Mouse (Mus musculus) megakaryocyte, embryonic 14.5 days (primary cell): ENCODE data around the gene Mt1. TPM values are rescaled to one million over a fixed set of nuclear protein-coding genes. Genes with fewer than 3 reads are reported as not detected.
A peak's percentile ranks its signal among the peaks of the same experiment; 100 is the strongest.

Source experiments
- H3K27me3 ChIP-seq: replicated peaks from 2 replicates; pipeline ENCODE3; 2012; ENCODE audit warnings: inconsistent platforms
- H3K36me3 ChIP-seq: replicated peaks from 2 replicates; pipeline ENCODE3; 2012; ENCODE audit warnings: low read length, inconsistent platforms, mixed read lengths
- H3K4me1 ChIP-seq: 2 replicates; pipeline ENCODE4 v1.6.1; 2012; ENCODE audit warnings: inconsistent platforms
- H3K4me3 ChIP-seq: replicated peaks from 2 replicates; pipeline ENCODE3; 2012; ENCODE audit warnings: moderate library complexity, mild to moderate bottlenecking, inconsistent platforms
- H3K9me3 ChIP-seq: 2 replicates; pipeline ENCODE4 v1.6.1; 2012; ENCODE audit warnings: inconsistent platforms
- FLI1 ChIP-seq: IDR thresholded peaks from 2 replicates; pipeline ENCODE4 v1.6.1; 2012; ENCODE audit warnings: low read length, inconsistent platforms, mixed read lengths
- GATA1 ChIP-seq: IDR thresholded peaks from 3 replicates; pipeline ENCODE4 v1.6.1; 2012; ENCODE audit warnings: mixed read lengths, low read length, inconsistent platforms, borderline replicate concordance
- polyA plus RNA-seq: library from polyadenylated mRNA; stranded (reverse); fragments of >175 nt; gene quantifications from 2 replicates; pipeline ENCODE4 v1.2.3, GENCODE M21; 2012; ENCODE audit warnings: low replicate concordance; ENCODE audit not compliant: insufficient read depth

Gene Mt1
- polyA plus RNA-seq, 1 experiment, result 878 TPM

DNA sequence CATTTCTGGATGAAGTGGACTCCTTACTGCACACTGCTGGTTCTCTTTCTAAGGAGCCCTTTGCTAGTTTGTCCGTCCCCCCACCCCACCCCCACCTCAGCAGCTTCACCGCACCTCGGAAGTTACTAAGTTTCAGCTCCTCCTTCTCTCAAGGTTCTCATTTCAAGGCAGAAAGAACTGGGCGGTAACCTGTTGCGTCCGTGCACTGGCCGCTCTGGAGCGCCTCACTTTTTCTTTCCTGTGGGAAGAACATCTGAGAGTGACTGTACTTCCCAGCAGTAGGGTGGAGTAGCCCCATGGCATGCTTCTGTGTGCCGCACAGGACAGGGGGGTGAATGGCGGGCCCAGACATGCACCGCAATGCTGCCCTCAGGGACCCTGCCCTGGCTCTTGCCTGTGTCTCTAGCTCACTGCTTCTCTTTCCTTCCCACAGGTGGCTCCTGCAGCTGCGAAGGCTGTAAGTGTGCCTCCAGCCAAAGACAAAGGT is 5.5 kb downstream of the Mt1 start:
- H3K4me3 ChIP-seq, result no peak overlapping the region
- peaks cover 71% of the 10 kb centered on the region for H3K4me1 ChIP-seq
- no peaks in the 10 kb centered on the region for H3K9me3 ChIP-seq
- H3K36me3 ChIP-seq, result peaks cover 7% of the 10 kb centered on the region
- TF ChIP-seq GATA1, result no peak
- no peak for TF ChIP-seq FLI1
- H3K27me3 ChIP-seq, result peaks cover 30% of the 10 kb centered on the region

DNA sequence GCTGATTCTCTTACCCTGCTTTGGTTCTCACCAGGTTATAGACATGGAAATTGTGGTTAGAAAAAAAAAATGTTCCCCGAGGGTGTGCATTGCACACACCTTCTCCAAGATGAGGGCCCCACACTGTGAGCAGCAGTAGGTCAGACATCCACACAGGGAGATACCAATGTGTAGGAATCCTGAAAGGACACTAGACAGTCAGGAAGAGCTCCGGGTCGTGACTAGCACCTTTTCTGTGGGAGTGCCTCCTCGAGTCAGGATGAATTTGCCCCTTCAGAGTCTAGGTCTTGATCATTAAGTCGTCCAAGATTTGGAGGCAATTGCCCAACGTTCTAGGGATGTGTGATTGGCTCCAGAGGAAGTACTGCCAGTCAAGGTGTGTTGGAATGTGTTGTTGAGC is 6.9 kb downstream of the Mt1 start:
- TF ChIP-seq FLI1, result no peak
- TF ChIP-seq GATA1, result no peak
- H3K36me3 ChIP-seq, result no peaks in the 10 kb centered on the region
- no peak overlapping the region for H3K4me3 ChIP-seq
- H3K27me3 ChIP-seq, result peaks cover 33% of the 10 kb centered on the region
- no peaks in the 10 kb centered on the region for H3K9me3 ChIP-seq
- H3K4me1 ChIP-seq, result peaks cover 71% of the 10 kb centered on the region

DNA sequence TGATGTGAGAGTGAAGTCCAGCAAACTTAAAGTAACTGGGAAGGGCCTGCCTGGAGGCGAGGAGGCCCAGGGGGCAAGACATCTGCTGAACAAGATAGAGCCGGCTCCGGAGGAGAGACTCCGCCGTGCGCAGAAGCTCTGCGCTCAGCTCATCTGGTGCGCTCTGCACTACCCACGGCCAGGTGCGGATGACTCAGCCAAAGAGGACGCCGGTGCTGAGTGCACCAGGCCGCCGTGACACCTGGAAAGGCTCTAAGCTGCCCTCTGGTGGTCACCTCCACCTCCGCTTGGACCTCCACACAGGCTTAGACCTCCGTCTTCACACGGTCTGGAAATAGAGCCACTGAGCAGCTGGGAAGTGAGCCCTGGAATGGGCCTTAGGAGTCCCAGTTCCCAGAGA is 7.7 kb downstream of the Mt1 start:
- Histone ChIP-seq H3K4me3 (peak overlapping the region; percentile 74), H3K4me1 (peaks cover 77% of the 10 kb centered on the region), H3K27me3 (peaks cover 33% of the 10 kb centered on the region), H3K36me3 (no peaks in the 10 kb centered on the region), H3K9me3 (no peaks in the 10 kb centered on the region)
- TF ChIP-seq GATA1 (no peak), FLI1 (no peak)

DNA sequence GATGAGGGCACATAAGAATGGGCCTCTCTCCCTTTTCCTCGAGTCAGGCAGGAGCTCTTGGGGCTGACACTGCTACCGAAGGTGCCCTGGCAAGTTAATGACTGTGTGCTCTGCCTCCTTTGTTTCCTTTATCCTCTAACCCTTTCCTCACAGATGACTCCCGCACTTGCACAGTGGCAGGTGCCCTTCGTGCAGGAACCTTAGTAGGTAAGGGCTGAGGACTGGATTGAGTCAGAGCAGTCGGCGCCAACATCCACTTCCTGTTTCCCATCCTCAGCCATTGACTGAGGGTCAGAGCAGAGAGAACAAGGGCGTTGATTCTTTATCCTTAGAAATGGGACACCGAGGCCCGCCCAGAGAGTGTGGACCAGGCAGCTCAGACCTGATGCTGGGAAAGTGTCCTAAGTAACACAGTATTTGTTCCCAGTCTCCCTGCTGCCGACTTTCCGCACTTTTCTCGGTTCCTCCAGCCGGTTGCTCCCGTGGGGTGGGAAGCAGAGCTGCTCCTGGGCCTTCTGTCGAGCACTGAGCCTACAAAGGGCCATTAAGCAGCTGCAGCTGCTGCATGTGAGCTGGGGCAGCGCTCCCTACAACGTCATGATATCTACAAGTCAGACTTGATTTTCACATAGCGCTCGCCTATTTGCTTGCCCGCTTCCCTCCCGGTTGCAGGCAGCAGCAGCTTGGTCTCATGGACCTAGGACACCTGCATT is 8.6 kb downstream of the Mt1 start:
- Histone ChIP-seq H3K4me1 (peaks cover 73% of the 10 kb centered on the region), H3K27me3 (peaks cover 33% of the 10 kb centered on the region), H3K9me3 (no peaks in the 10 kb centered on the region), H3K36me3 (no peaks in the 10 kb centered on the region), H3K4me3 (peak overlapping the region; percentile 54)
- TF ChIP-seq GATA1 (no peak), FLI1 (no peak)

DNA sequence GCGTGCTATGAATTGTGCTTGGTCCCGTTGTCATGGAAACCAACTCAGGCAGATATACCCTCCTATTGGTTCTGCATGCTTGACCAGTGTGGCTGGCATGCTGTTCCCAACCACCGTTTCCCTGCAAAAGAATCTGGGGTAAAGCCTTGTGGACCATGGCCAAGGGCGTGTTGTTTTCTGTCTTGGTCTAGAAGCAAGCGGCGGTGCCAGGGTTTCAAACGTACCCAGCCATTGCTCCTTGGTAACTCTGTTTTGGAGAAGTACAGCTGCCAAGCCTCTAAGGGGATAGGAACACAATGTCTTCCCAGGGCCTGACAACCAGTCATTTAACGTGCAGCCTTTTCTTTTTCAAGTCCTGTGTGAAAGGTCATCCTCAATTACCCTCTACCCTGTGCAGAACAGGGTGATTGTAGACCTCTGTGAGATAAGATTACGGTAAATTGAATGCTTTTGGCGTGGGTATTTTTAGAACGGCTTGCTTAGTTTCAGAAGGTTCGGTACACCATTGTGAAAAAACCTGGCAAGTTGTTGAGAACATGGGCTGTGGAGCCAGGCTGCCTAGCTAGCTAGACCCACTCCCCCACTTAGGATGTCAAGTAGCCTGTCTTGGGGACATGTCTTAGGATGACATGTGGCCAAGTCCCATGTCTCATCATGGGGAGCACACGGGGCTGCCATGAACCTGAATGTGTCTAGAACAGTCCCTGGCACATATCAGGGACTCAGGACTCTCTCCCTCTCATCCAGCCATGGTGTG is 10.6 kb downstream of the Mt1 start:
- Histone ChIP-seq H3K4me3 (peak overlapping the region; percentile 14), H3K36me3 (no peaks in the 10 kb centered on the region), H3K27me3 (peaks cover 34% of the 10 kb centered on the region), H3K9me3 (no peaks in the 10 kb centered on the region), H3K4me1 (peaks cover 53% of the 10 kb centered on the region)
- no peak for TF ChIP-seq GATA1
- TF ChIP-seq FLI1, result no peak

DNA sequence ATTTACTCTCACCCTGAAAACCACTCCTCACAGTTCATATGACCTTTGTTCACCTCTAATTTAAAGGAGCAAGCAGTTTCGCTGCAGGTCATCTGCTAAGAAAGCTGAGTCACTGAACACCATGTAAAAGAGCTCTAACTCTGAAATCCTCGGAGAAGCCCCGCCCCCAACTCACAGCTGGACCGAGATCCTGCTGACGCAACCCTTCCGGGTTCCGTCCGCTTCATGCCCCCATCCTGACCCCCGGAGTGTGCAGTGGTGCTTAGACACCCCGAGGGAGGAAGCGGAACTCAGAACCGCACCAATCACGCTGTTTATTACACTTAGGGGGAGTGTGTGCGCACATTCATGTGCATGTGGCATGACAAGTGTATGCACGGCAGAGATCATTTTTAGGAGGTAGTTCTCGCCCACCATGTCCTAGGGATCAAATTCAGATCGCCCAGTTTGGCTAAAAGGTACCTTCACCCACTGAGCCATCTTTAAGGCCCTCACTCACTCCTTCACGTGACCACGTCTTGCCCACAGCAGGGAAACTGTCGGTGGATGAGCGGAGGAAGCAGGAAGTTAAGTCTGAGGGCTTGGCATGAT is 12.3 kb downstream of the Mt1 start:
- Histone ChIP-seq H3K36me3 (no peaks in the 10 kb centered on the region), H3K9me3 (no peaks in the 10 kb centered on the region), H3K27me3 (peaks cover 27% of the 10 kb centered on the region), H3K4me3 (peak overlapping the region; percentile 89), H3K4me1 (peaks cover 45% of the 10 kb centered on the region)
- no peak for TF ChIP-seq FLI1
- TF ChIP-seq GATA1, result no peak

DNA sequence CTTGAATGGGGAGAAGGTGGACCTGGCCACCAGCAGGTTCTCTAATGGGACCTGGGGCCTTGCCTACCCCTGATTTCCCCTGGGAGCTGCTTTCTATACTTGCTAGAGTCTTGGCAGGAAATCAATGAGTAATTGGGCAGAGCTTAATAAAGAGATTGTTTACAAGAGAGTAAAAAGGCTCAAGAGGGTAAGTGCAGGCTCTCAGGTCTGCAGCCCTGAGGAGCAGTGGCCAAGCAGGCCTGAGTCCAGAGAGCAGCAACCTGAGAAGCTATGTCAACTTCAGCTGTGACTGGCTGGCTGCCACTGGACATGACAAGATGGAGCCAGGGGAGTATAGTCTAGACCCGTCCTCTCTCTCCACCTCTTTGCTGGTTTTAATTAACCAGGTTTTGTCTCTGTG is 14.0 kb downstream of the Mt1 start:
- no peaks in the 10 kb centered on the region for H3K9me3 ChIP-seq
- H3K36me3 ChIP-seq, result no peaks in the 10 kb centered on the region
- peaks cover 28% of the 10 kb centered on the region for H3K4me1 ChIP-seq
- TF ChIP-seq GATA1 (no peak), FLI1 (no peak)
- H3K4me3 ChIP-seq, result no peak overlapping the region
- peaks cover 15% of the 10 kb centered on the region for H3K27me3 ChIP-seq

DNA sequence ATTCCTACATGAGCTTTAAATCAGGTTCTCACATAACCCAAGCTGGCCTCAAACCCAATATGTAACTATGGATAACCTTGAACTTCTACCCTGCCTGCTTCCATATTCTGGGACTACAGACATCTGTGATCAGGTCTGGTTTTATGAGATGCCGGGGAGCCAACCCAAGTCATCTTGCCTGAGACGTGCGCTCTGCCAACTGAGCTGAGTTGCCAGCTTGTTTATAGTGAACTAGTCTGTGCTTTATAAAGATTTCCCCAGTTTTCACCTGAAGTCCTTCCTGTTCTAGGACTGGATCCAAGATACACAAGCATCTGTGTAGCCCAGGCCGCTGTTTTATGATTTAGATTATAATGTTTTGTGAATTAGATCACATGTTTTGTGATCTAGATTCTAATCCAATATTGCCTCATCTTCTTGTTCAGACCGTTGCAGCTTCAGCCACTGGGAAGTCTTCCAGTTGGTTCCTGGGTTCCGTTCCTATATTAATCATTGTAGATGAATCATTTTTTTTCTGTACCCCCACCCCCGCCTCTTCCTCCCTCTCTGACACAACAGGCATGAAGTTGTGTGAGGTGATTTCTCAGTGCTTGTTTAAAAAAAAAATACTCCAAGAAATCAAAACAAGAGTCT is 15.8 kb downstream of the Mt1 start:
- Histone ChIP-seq H3K4me3 (no peak overlapping the region), H3K36me3 (no peaks in the 10 kb centered on the region), H3K27me3 (peaks cover 12% of the 10 kb centered on the region), H3K9me3 (no peaks in the 10 kb centered on the region), H3K4me1 (peaks cover 23% of the 10 kb centered on the region)
- TF ChIP-seq GATA1 (no peak), FLI1 (no peak)

DNA sequence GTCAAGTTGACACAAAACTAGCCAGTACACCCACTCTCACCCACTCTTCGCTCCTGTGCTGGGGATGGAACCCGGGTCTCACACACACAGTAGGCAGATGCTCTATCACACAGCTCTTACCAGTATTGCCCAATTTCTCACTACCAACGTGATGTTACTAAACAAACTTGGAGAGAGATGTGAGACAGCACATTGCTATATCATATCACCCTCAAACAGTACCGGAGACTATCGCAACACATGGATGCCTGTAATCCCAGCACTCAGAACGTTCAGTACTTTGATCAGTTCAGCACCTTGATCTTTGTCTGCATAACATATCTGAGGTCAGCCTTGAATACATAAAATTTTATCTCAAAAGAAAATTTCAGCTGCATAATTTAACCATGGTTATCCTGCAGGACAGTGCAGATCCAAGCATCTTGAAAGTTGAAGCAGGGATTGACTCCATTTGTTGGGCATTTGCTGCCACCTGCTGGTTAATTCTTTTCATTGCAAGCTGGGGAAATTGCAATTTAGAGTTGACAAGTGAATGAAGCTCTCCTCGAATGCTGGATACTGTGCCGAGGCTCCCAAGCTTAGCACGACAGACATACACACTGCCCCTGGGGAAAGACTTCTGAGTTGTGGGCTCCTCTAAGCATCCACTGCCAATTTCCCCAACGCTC is 20.5 kb downstream of the Mt1 start:
- no peak for TF ChIP-seq FLI1
- TF ChIP-seq GATA1, result no peak
- no peaks in the 10 kb centered on the region for H3K36me3 ChIP-seq
- peaks cover 7% of the 10 kb centered on the region for H3K4me1 ChIP-seq
- no peaks in the 10 kb centered on the region for H3K9me3 ChIP-seq
- peaks cover 12% of the 10 kb centered on the region for H3K27me3 ChIP-seq
- peak overlapping the region; percentile 80 for H3K4me3 ChIP-seq
